Mouse (Mus musculus) 3134 (cell line): ENCODE results near the gene Gm9970.

Experiments
- DNase-seq: peaks from one replicate; pipeline ENCODE4 v3.0.0-alpha.2; 2011; ENCODE audit warnings: low spot score; ENCODE audit not compliant: insufficient read length; ENCODE audit errors: extremely low read depth

Gm9970 gene

GRCm38 (mm10) chr5:31240637-31241521 is at the start of gene Gm9970, which contains the start of gene Nrbp1:
Gene Gm9970 (minus strand): TSS chr5:31241232.
Gene Nrbp1 (plus strand): TSS chr5:31240864.
- peak; percentile 95 for DNase-seq

- DNase-seq: no peak
Observed at GRCm38 (mm10) chr5:31289626-31290230, 48.7 kb upstream of the Gm9970 start.

- DNase-seq: no peak
Observed at GRCm38 (mm10) chr5:31288655-31289054, 47.6 kb upstream of the Gm9970 start.

GRCm38 (mm10) chr5:31288225-31288624 is 47.2 kb upstream of the Gm9970 start:
- DNase-seq: no peak

- no peak for DNase-seq
Observed at GRCm38 (mm10) chr5:31279245-31279988, 38.4 kb upstream of the Gm9970 start.

GRCm38 (mm10) chr5:31273018-31273417 is 32.0 kb upstream of the Gm9970 start:
- DNase-seq: no peak

GRCm38 (mm10) chr5:31267686-31268085 is 26.7 kb upstream of the Gm9970 start:
- DNase-seq: no peak

- DNase-seq: no peak
Observed at GRCm38 (mm10) chr5:31266101-31266500, 25.1 kb upstream of the Gm9970 start.

GRCm38 (mm10) chr5:31257616-31258015 is 16.6 kb upstream of the Gm9970 start:
- no peak for DNase-seq

GRCm38 (mm10) chr5:31255971-31256370 is 14.9 kb upstream of the Gm9970 start:
- no peak for DNase-seq

- no peak for DNase-seq
Observed at GRCm38 (mm10) chr5:31255381-31255780, 14.3 kb upstream of the Gm9970 start.

- DNase-seq: no peak
Observed at GRCm38 (mm10) chr5:31254901-31255300, 13.9 kb upstream of the Gm9970 start.

- DNase-seq: no peak
Observed at GRCm38 (mm10) chr5:31254452-31254851, 13.4 kb upstream of the Gm9970 start.

- DNase-seq: no peak
Observed at GRCm38 (mm10) chr5:31253806-31254205, 12.8 kb upstream of the Gm9970 start.

- DNase-seq: no peak
Observed at GRCm38 (mm10) chr5:31252795-31253545, 11.9 kb upstream of the Gm9970 start.

- no peak for DNase-seq
Observed at GRCm38 (mm10) chr5:31252151-31252550, 11.1 kb upstream of the Gm9970 start.

- DNase-seq: peak; percentile 22
Observed at GRCm38 (mm10) chr5:31251541-31252101, 10.6 kb upstream of the Gm9970 start, which contains the start of gene Krtcap3. Gene Krtcap3 (plus strand): TSS chr5:31251691.

GRCm38 (mm10) chr5:31250716-31251115 is 9.7 kb upstream of the Gm9970 start:
- no peak for DNase-seq

GRCm38 (mm10) chr5:31242191-31242590 is 1.2 kb upstream of the Gm9970 start:
- DNase-seq: no peak

GRCm38 (mm10) chr5:31241522-31242034 is 546 bp upstream of the Gm9970 start:
- no peak for DNase-seq
